Mouse (Mus musculus) olfactory bulb, adult 2 months (tissue): ENCODE results near the gene Kpna6. TPM values are rescaled to one million over a fixed set of nuclear protein-coding genes. Genes with fewer than 3 reads are reported as not detected.

Experiments
- H3K27ac ChIP-seq: fragments of 200-500 bp; 2 replicates; pipeline ENCODE4 v1.5.1; 2012; ENCODE audit warnings: low read depth, low read length; ENCODE audit not compliant: insufficient read depth
- H3K4me1 ChIP-seq: fragments of 200-500 bp; 2 replicates; pipeline ENCODE4 v1.6.1; 2012; ENCODE audit warnings: low read length; ENCODE audit not compliant: control insufficient read depth, insufficient read depth
- H3K4me3 ChIP-seq: fragments of 200-500 bp; 2 replicates; pipeline ENCODE4 v1.5.1; 2012; ENCODE audit warnings: mild to moderate bottlenecking, low read depth, low read length, moderate library complexity; ENCODE audit not compliant: insufficient read depth
- CTCF ChIP-seq: fragments of 200-500 bp; IDR thresholded peaks from 2 replicates; pipeline ENCODE4 v1.5.1; 2012; ENCODE audit warnings: low read depth, mild to moderate bottlenecking, low read length, moderate library complexity; ENCODE audit not compliant: insufficient read depth
- POLR2A ChIP-seq: fragments of 200-500 bp; IDR thresholded peaks from 2 replicates; pipeline ENCODE4 v1.6.1; 2012; ENCODE audit warnings: mild to moderate bottlenecking, low read depth, low read length, moderate library complexity; ENCODE audit not compliant: insufficient read depth
- WGBS: fragments of 180-500 bp; shearing (Covaris S2); methylation state at CpG from one replicate; pipeline ENCODE4 v1.1.7; 2018; 5-methylcytosine and 5-hydroxymethylcytosine counted together
- polyA plus RNA-seq: library from polyadenylated mRNA; stranded (reverse); fragments of >200 nt; gene quantifications from 2 replicates; pipeline ENCODE4 v1.2.4, GENCODE M21; 2012; ENCODE audit warnings: low replicate concordance; ENCODE audit not compliant: missing spikeins, insufficient read depth, insufficient read length

Kpna6 gene
- polyA plus RNA-seq, 1 experiment = not detected

DNA sequence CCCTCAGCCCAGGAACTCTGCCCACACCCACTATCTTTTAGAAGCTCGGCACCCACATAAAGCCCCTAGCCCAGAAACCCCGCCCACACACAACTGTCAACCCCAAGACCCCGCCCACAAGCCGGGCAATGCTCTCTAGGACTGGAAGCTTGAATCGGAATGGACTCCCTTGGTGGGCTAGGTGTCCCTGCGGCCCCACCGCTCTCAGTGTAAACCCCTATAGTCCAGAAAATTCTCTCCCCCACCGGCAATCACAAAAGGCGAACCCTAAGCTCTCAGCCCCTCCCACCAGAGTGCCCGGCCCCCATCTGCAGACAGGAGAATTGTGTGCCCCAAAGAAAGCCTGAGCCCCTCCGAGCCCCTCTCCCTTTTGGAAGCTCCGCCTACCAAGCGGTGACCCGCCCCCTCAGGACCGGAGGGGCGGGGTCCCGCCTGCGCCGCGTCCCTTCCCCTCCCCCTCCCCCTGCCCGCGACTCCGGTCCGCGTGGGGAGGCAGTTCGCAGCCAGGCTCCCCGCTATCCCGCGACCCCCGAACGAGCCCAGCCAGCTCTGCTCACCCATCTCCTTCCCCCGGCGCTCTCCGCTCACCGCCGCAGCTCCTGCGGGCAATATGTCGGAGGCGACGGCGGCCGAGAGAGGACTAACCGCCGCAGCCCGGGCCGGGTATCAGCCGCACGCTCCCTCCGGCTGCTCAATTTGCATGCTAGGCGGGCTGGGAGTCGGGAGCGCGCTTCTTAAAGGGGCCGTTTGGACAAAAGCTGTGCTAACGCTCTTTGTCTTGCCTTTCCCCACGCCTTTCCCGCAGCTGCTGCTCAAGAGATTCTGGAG, 23.8 kb upstream of the Kpna6 start, which contains the start of gene Tmem39b:
Tmem39b (minus strand) TSS at position 681 of the 828 bp plus-strand sequence.
- H3K4me3 ChIP-seq = peak within 1 kb of the TSS; percentile 83
- H3K4me1 ChIP-seq = peaks cover 7% of the 10 kb centered on the region; the same call in 1 of the 2 replicates
- peak; percentile 41; the same call in 1 of the 2 replicates for TF ChIP-seq POLR2A
- TF ChIP-seq CTCF = no peak
- peak within 1 kb of the TSS; percentile 65 for H3K27ac ChIP-seq
- WGBS = 1% methylated on average over 57 of the region's 57 CpGs

DNA sequence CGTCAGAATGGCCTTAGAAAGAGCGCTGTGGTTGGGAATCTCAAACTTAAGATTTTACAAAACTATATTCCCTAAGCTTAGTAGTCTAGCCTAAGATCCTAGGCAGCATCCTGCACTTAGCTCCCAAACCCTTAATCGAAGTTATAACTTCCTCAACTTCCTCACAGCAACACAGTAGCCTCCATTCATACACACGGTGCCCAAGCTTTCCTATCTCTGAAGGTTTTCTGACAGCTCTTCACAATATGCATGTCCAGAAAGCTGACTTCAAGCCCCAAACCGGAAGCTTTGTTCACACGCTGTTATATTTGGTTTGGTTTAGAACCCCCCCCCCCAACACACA, 23.2 kb upstream of the Kpna6 start:
- TF ChIP-seq CTCF = no peak
- no peak for TF ChIP-seq POLR2A
- H3K4me1 ChIP-seq = peaks cover 7% of the 10 kb centered on the region; the same call in 1 of the 2 replicates
- H3K27ac ChIP-seq = no peak overlapping the region
- 18% methylated on average over 6 of the region's 6 CpGs for WGBS
- H3K4me3 ChIP-seq = peak overlapping the region; percentile 83

GRCm38 (mm10) chr4:129684531-129684930, 12.0 kb upstream of the Kpna6 start:
- Histone ChIP-seq H3K4me1 (no peaks in the 10 kb centered on the region), H3K4me3 (no peak overlapping the region), H3K27ac (no peak overlapping the region)
- WGBS = 94% methylated on average over 6 of the region's 6 CpGs
- TF ChIP-seq CTCF (no peak), POLR2A (no peak)

- no peak overlapping the region for H3K4me3 ChIP-seq
- no peaks in the 10 kb centered on the region for H3K4me1 ChIP-seq
- no peak for TF ChIP-seq POLR2A
- no peak for TF ChIP-seq CTCF
- WGBS = 86% methylated on average over 11 of the region's 11 CpGs
- no peak overlapping the region for H3K27ac ChIP-seq
Measured at GRCm38 (mm10) chr4:129683901-129684493, 11.4 kb upstream of the Kpna6 start.

- Histone ChIP-seq H3K4me1 (no peaks in the 10 kb centered on the region), H3K4me3 (no peak overlapping the region), H3K27ac (no peak overlapping the region)
- WGBS = 96% methylated on average over 11 of the region's 11 CpGs
- TF ChIP-seq CTCF (no peak), POLR2A (no peak)
Measured at GRCm38 (mm10) chr4:129681837-129682236, 9.3 kb upstream of the Kpna6 start.

GRCm38 (mm10) chr4:129672878-129673449, 397 bp upstream of the Kpna6 start:
- WGBS = 4% methylated on average over 10 of the region's 10 CpGs
- Histone ChIP-seq H3K4me3 (peak overlapping the region; percentile 63), H3K27ac (peak overlapping the region; percentile 57), H3K4me1 (no peaks in the 10 kb centered on the region)
- TF ChIP-seq CTCF (no peak), POLR2A (no peak)

- Histone ChIP-seq H3K4me3 (peak overlapping the region; percentile 63), H3K27ac (no peak overlapping the region), H3K4me1 (no peaks in the 10 kb centered on the region)
- TF ChIP-seq POLR2A = no peak
- no peak for TF ChIP-seq CTCF
- 3% methylated on average over 12 of the region's 12 CpGs for WGBS
Measured at GRCm38 (mm10) chr4:129671491-129672082, 980 bp downstream of the Kpna6 start.

- no peak overlapping the region for H3K4me3 ChIP-seq
- no peaks in the 10 kb centered on the region for H3K4me1 ChIP-seq
- TF ChIP-seq POLR2A (no peak), CTCF (no peak)
- WGBS = 75% methylated on average over 3 of the region's 3 CpGs
- no peak overlapping the region for H3K27ac ChIP-seq
Measured at GRCm38 (mm10) chr4:129662255-129662813, 10.2 kb downstream of the Kpna6 start.

DNA sequence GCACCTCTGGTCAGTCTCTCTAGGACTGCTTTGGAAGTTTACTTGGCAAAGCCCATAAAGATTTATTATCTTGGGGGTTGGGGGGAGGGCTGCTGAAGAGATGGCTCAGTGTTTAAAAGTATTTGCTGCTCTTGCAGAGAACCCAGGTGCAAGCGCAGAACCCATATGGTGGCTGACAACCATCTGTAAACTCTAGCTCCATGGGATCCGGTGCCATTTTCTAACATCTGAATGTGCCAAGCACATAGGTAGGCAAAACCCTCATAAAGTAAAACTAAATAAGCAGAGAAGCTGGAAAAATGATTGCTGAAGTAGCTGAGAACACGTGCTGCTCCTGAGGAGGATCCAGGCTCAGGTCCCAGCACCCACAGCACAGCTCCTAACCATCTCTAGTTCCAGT, 11.0 kb downstream of the Kpna6 start:
- 92% methylated on average over 3 of the region's 3 CpGs for WGBS
- Histone ChIP-seq H3K27ac (no peak overlapping the region), H3K4me1 (no peaks in the 10 kb centered on the region), H3K4me3 (no peak overlapping the region)
- no peak for TF ChIP-seq POLR2A
- no peak for TF ChIP-seq CTCF
